Mouse (Mus musculus) kidney, embryonic 16.5 days (tissue): ENCODE measurements around the gene Ubn1. TPM values are rescaled to one million over a fixed set of nuclear protein-coding genes. Genes with fewer than 3 reads are reported as not detected.
A peak's percentile ranks its signal among the peaks of the same experiment; 100 is the strongest.

Source experiments
- ATAC-seq: fragments of 200-750 bp; cut with Nextera tagmentation; 2 replicates; pipeline ENCODE4 v1.8.0; 2017; ENCODE audit warnings: moderate TSS enrichment; ENCODE audit not compliant: low FRiP score, low TSS enrichment
- H3K27ac ChIP-seq: fragments of 300-500 bp; sonication (generic); 2 replicates; pipeline ENCODE4 v1.5.1; 2014; ENCODE audit warnings: low read length
- H3K27me3 ChIP-seq: fragments of 300-500 bp; sonication (generic); 2 replicates; pipeline ENCODE4 v1.6.1; 2014; ENCODE audit warnings: low read length, control low read depth, mixed read lengths; ENCODE audit not compliant: insufficient read depth
- H3K36me3 ChIP-seq: fragments of 300-500 bp; sonication (generic); 2 replicates; pipeline ENCODE4 v1.6.1; 2014; ENCODE audit warnings: low read length, control low read depth, mixed read lengths; ENCODE audit not compliant: insufficient read depth
- H3K4me1 ChIP-seq: fragments of 300-500 bp; sonication (generic); 2 replicates; pipeline ENCODE4 v1.6.1; 2014; ENCODE audit warnings: low read length, control low read depth, mixed read lengths; ENCODE audit not compliant: insufficient read depth
- H3K4me2 ChIP-seq: fragments of 300-500 bp; sonication (generic); replicated peaks from 2 replicates; pipeline ENCODE4 v1.6.1; 2014; ENCODE audit warnings: low read depth, low read length
- H3K4me3 ChIP-seq: fragments of 300-500 bp; sonication (generic); 2 replicates; pipeline ENCODE4 v1.5.1; 2014; ENCODE audit warnings: mild to moderate bottlenecking, low read length
- H3K9ac ChIP-seq: fragments of 300-500 bp; sonication (generic); replicated peaks from 2 replicates; pipeline ENCODE4 v1.6.1; 2014; ENCODE audit warnings: low read length
- H3K9me3 ChIP-seq: fragments of 300-500 bp; sonication (generic); 2 replicates; pipeline ENCODE4 v1.6.1; 2016; ENCODE audit warnings: low read length, control low read depth
- WGBS: fragments of 180-500 bp; shearing (Covaris S2); extraction: QIAGEN DNeasy Blood & Tissue Kit; methylation state at CpG from one replicate; pipeline ENCODE4 v1.1.7; 2014; 5-methylcytosine and 5-hydroxymethylcytosine counted together
- polyA plus RNA-seq: library from polyadenylated mRNA; unstranded; fragments of >200 nt; fragmentation: Nextera tagmentation; extraction: Ambion mirVana; gene quantifications from 2 replicates; pipeline ENCODE4 v1.2.1, GENCODE M21; 2015

Ubn1 gene
- polyA plus RNA-seq, 1 experiment from 2014 or later, result 20.2 TPM

GRCm38 (mm10) chr16:5134623-5135330 lies 84.9 kb downstream of the Ubn1 start:
- Histone ChIP-seq H3K27me3 (peaks cover 45% of the 10 kb centered on the region), H3K36me3 (no peaks in the 10 kb centered on the region), H3K9me3 (no peaks in the 10 kb centered on the region), H3K4me1 (peaks cover 25% of the 10 kb centered on the region; the same call in 1 of the 2 replicates), H3K27ac (no peak overlapping the region), H3K9ac (no peak overlapping the region), H3K4me3 (no peak overlapping the region), H3K4me2 (no peak overlapping the region)
- no peak for ATAC-seq
- WGBS, result 77% methylated on average over 14 of the region's 14 CpGs

GRCm38 (mm10) chr16:5135551-5136261 lies 85.8 kb downstream of the Ubn1 start:
- Histone ChIP-seq H3K9me3 (no peaks in the 10 kb centered on the region), H3K36me3 (no peaks in the 10 kb centered on the region), H3K27ac (peak overlapping the region; percentile 40; the same call in 1 of the 2 replicates), H3K4me3 (no peak overlapping the region), H3K4me2 (no peak overlapping the region), H3K4me1 (peaks cover 25% of the 10 kb centered on the region; the same call in 1 of the 2 replicates), H3K9ac (no peak overlapping the region), H3K27me3 (peaks cover 39% of the 10 kb centered on the region)
- 61% methylated on average over 8 of the region's 8 CpGs for WGBS
- ATAC-seq, result no peak

Other genes with a start within 250 kb of the Ubn1 start
- 0.30 and 0.85 TPM in 2 replicates for gene 4930562C15Rik, start 214.6 kb upstream of the Ubn1 start, polyA plus RNA-seq
- gene Ubald1, start 169.7 kb upstream of the Ubn1 start, polyA plus RNA-seq, result 36.2 and 40.4 TPM in 2 replicates
- gene Mgrn1, start 163.8 kb upstream of the Ubn1 start, polyA plus RNA-seq, result 113 and 117 TPM in 2 replicates
- 171 and 187 TPM in 2 replicates for gene Nudt16l1, start 111.3 kb upstream of the Ubn1 start, polyA plus RNA-seq
- gene Anks3, start 85.9 kb upstream of the Ubn1 start, polyA plus RNA-seq, result 76.8 and 81.3 TPM in 2 replicates
- gene Sept12, start 52.2 kb upstream of the Ubn1 start, polyA plus RNA-seq, result 0.06 TPM in 1 of 2 replicates, not detected in the other
- gene Smim22, start 42.8 kb upstream of the Ubn1 start, polyA plus RNA-seq, result 12.5 and 15.0 TPM in 2 replicates
- 117 and 123 TPM in 2 replicates for gene Rogdi, start 36.5 kb upstream of the Ubn1 start, polyA plus RNA-seq
- gene Glyr1, start 194 bp upstream of the Ubn1 start, polyA plus RNA-seq, result 172 and 176 TPM in 2 replicates
- 3.2 and 3.4 TPM in 2 replicates for gene Ppl, start 82.4 kb downstream of the Ubn1 start, polyA plus RNA-seq
- 0.06 and 0.09 TPM in 2 replicates for gene Sec14l5, start 97.1 kb downstream of the Ubn1 start, polyA plus RNA-seq
- 21.9 and 25.3 TPM in 2 replicates for gene Nagpa, start 154.0 kb downstream of the Ubn1 start, polyA plus RNA-seq
- gene AU021092, start 172.2 kb downstream of the Ubn1 start, polyA plus RNA-seq, result 7.0 and 9.8 TPM in 2 replicates
- 36.4 and 39.3 TPM in 2 replicates for gene Alg1, start 183.6 kb downstream of the Ubn1 start, polyA plus RNA-seq
- 36.3 and 39.6 TPM in 2 replicates for gene Eef2kmt, start 205.9 kb downstream of the Ubn1 start, polyA plus RNA-seq